Mouse (Mus musculus): Measurements from ENCODE around the gene Spryd3. TPM values are rescaled to one million over a fixed set of nuclear protein-coding genes. Genes with fewer than 3 reads are reported as not detected.

Gene Spryd3
- polyA plus RNA-seq (2014; fragmentation: Illumina TruSeq; extraction: RNeasy Lipid Tissue Mini Kit (QIAGEN cat#74804)), result 0.23 TPM

DNA sequence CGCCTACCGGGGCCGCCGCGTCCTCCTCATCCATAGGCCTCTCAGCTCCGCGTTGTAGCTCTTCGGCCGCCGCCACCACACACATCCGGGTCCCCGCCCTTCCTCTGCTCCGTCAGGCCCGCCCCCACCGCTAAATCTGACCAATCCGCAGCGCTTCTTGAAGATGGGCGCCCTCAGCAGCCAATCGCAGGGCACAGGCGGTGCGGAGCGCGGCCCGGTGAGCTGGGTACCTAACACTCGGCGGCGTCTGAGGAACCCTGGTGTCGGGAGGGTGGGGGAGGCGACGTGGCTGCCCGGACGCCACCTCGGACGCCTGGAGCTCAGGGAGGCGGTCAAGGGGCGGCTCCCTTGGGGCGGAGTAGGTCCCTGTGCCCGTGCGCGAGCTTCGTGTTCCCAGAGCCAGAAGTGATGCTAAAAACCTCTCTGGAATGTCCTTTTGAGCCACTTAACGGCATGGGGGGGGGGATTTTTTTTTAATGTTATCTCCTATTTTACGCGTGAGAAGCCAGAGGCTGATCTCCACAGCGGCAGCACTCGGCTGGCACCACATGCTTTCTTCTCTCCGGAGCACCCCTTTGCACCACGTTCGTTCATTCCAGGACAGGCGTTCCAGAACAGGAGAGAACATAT lies at the start of gene Spryd3:
Spryd3 (minus strand) TSS at position 106 of the 630 bp plus-strand sequence.

DNA sequence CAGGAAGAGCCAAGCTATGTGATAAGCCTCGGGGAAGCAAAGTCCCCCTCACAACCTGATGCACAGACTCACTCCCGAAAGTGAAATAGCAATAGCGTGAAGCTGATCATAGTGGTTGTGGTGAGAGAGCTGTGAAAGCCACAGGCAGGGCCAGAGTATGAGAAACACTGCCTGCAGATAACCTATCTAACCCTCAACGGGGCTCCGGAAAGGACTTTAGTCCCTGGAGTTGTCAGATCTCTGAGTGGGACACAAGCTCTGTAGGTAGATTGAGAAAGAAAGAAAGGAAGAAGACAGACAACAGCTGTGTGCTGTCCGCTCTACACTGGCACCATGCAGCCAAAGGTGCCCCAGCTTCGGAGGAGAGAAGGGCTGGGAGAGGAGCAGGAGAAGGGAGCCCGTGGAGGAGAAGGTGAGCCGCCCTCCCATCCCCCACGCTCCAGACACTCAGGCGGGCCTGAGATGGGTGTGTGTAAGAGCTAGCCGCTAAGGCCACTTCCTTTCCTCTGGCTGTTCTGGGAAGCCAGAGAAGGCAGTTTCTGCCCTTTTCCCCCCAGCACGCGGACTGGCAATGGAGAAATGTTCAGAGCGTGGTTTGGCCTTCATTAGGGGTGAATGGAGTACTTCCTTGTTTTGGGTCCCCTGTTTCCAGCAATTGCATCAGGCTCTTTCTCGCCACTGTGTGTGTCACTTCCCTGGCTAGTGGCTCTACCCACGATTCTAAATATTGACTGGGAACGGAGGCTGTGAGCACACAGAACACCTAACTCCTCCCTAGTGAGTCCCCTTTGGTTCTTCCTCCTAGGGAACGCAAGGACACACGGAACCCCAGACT lies 14.5 kb upstream of the Spryd3 start, which contains the start of gene Soat2:
Soat2 (plus strand) TSS at position 226 of the 835 bp plus-strand sequence.

DNA sequence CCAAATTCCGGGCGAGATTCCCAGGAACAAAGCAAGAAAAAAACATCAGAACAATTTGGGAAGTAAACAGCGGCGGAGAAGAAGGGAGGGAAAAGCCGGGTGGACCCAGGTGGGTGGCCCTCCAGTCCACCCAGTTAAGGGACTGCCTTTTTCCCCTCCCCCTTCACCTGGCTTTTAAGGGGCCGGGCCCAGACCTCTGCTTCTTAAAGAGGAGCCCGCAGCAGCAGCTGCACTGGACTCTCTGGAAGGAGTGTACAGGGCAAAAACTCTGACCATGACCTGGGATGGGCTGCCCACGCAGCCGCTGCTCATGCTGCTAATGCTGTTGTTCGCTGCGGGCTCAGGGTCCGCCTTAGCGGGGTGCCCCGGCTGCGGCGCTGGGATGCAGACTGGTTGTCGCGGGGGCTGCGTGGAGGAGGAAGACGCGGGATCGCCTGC lies 8.3 kb upstream of the Spryd3 start, which contains the start of gene Igfbp6:
Igfbp6 (plus strand) TSS at position 89 of the 438 bp plus-strand sequence.

DNA sequence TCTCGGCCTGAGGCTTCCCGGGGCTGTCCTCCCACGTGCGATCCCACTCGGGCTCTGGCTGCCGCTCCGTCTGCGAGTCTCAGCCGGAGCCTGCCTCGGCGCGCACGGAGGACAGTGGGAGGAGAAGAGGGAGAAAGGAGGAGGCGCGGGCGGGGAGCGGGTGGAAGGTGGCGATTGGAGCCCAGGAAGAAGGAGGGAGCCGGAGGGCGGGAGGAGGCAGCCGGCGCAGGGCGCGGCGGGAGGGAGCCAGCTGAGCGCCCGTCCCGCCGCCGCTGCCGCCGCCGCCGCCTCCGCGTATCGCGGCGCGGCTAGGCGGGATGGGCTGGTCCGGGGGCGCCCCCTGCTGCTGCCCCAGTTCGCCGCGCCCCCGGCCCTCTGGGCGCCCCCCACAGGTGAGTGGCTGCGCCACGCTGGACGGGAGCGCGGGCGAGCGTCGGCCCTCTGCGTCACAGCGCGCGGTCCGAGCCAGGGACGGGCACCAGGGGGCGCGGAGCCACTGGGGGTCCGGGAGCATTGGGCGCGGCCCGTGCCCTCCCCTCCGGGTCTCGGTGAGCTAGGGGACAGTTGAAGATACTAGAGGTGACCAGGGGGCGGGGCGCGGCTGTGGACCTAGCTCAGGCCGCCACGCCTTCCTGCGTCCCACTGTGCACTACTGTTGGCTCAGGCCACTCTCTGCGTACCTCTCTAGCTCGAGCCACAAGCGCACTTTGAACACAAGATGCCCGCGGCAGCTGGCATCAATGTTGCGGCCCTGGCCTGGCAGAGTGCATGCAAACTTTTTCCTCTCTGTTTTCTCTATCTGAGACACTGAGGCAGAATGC lies 35.7 kb downstream of the Spryd3 start, which contains the start of gene Tns2:
Tns2 (plus strand) TSS at position 253 of the 821 bp plus-strand sequence.

DNA sequence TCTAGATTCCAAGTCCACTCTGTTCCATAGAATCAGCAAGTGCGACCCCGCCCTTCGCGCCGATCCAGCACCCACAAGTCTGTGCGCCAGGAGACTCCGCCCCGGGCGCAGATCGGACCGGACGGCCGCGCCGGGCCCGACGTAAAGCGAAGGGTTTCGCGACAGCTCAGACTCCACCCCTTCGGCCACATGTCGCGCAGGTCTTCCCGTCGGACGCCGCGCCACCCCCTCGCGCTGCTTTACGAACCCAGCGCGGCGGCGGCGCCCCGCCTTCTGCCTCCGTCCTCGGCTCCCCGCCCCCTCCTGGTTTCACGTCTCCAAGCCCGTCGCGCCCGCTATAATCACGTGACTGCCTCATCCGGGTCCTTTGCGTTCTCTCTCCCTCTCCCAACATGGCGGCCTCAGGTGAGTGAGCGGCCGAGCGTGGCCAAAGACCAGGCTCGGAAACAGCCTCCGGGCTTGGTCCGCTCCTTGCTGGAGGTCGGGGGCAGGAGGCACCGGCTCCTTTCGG lies 62.4 kb downstream of the Spryd3 start, which contains the start of gene Eif4b:
Eif4b (plus strand) TSS at position 215 of the 511 bp plus-strand sequence.

Other genes starting within 250 kb of the Spryd3 start
- not detected for gene Krt76, start 243.3 kb downstream of the Spryd3 start, polyA plus RNA-seq (2014; fragmentation: Illumina TruSeq; extraction: RNeasy Lipid Tissue Mini Kit (QIAGEN cat#74804))
- gene Krt4, start 211.5 kb downstream of the Spryd3 start, polyA plus RNA-seq (2014; fragmentation: Illumina TruSeq; extraction: RNeasy Lipid Tissue Mini Kit (QIAGEN cat#74804)), result not detected
- gene Krt79, start 195.9 kb downstream of the Spryd3 start, polyA plus RNA-seq (2014; fragmentation: Illumina TruSeq; extraction: RNeasy Lipid Tissue Mini Kit (QIAGEN cat#74804)), result 0.48 TPM
- gene Krt78, start 181.9 kb downstream of the Spryd3 start, polyA plus RNA-seq (2014; fragmentation: Illumina TruSeq; extraction: RNeasy Lipid Tissue Mini Kit (QIAGEN cat#74804)), result not detected
- 4.1 TPM for gene Krt8, start 131.8 kb downstream of the Spryd3 start, polyA plus RNA-seq (2014; fragmentation: Illumina TruSeq; extraction: RNeasy Lipid Tissue Mini Kit (QIAGEN cat#74804))
- 1.4 TPM for gene Krt18, start 108.1 kb downstream of the Spryd3 start, polyA plus RNA-seq (2014; fragmentation: Illumina TruSeq; extraction: RNeasy Lipid Tissue Mini Kit (QIAGEN cat#74804))
- gene Eif4b, start 62.5 kb downstream of the Spryd3 start, polyA plus RNA-seq (2014; fragmentation: Illumina TruSeq; extraction: RNeasy Lipid Tissue Mini Kit (QIAGEN cat#74804)), result 326 TPM
- gene Tns2, start 35.8 kb downstream of the Spryd3 start, polyA plus RNA-seq (2014; fragmentation: Illumina TruSeq; extraction: RNeasy Lipid Tissue Mini Kit (QIAGEN cat#74804)), result 31.9 TPM
- not detected for gene Igfbp6, start 8.1 kb upstream of the Spryd3 start, polyA plus RNA-seq (2014; fragmentation: Illumina TruSeq; extraction: RNeasy Lipid Tissue Mini Kit (QIAGEN cat#74804))
- gene Soat2, start 14.3 kb upstream of the Spryd3 start, polyA plus RNA-seq (2014; fragmentation: Illumina TruSeq; extraction: RNeasy Lipid Tissue Mini Kit (QIAGEN cat#74804)), result not detected
- gene Zfp740, start 67.0 kb upstream of the Spryd3 start, polyA plus RNA-seq (2014; fragmentation: Illumina TruSeq; extraction: RNeasy Lipid Tissue Mini Kit (QIAGEN cat#74804)), result 59.5 TPM
- gene Csad, start 68.5 kb upstream of the Spryd3 start, polyA plus RNA-seq (2014; fragmentation: Illumina TruSeq; extraction: RNeasy Lipid Tissue Mini Kit (QIAGEN cat#74804)), result 19.4 TPM
- gene Itgb7, start 95.7 kb upstream of the Spryd3 start, polyA plus RNA-seq (2014; fragmentation: Illumina TruSeq; extraction: RNeasy Lipid Tissue Mini Kit (QIAGEN cat#74804)), result not detected
- gene Rarg, start 121.3 kb upstream of the Spryd3 start, polyA plus RNA-seq (2014; fragmentation: Illumina TruSeq; extraction: RNeasy Lipid Tissue Mini Kit (QIAGEN cat#74804)), result 11.1 TPM
- gene Gm9918, start 134.3 kb upstream of the Spryd3 start, polyA plus RNA-seq (2014; fragmentation: Illumina TruSeq; extraction: RNeasy Lipid Tissue Mini Kit (QIAGEN cat#74804)), result not detected
- gene Mfsd5, start 143.2 kb upstream of the Spryd3 start, polyA plus RNA-seq (2014; fragmentation: Illumina TruSeq; extraction: RNeasy Lipid Tissue Mini Kit (QIAGEN cat#74804)), result 0.94 TPM
- gene Espl1, start 160.0 kb upstream of the Spryd3 start, polyA plus RNA-seq (2014; fragmentation: Illumina TruSeq; extraction: RNeasy Lipid Tissue Mini Kit (QIAGEN cat#74804)), result 0.57 TPM
- 58.6 TPM for gene Pfdn5, start 189.9 kb upstream of the Spryd3 start, polyA plus RNA-seq (2014; fragmentation: Illumina TruSeq; extraction: RNeasy Lipid Tissue Mini Kit (QIAGEN cat#74804))
- gene Myg1, start 195.5 kb upstream of the Spryd3 start, polyA plus RNA-seq (2014; fragmentation: Illumina TruSeq; extraction: RNeasy Lipid Tissue Mini Kit (QIAGEN cat#74804)), result 5.9 TPM
- gene Aaas, start 214.5 kb upstream of the Spryd3 start, polyA plus RNA-seq (2014; fragmentation: Illumina TruSeq; extraction: RNeasy Lipid Tissue Mini Kit (QIAGEN cat#74804)), result 10.5 TPM
- 0.46 TPM for gene Sp7, start 230.9 kb upstream of the Spryd3 start, polyA plus RNA-seq (2014; fragmentation: Illumina TruSeq; extraction: RNeasy Lipid Tissue Mini Kit (QIAGEN cat#74804))

All from ovary, adult 10 weeks (tissue).